Mouse (Mus musculus): ENCODE results near the gene Rbm6. TPM values are rescaled to one million over a fixed set of nuclear protein-coding genes. Genes with fewer than 3 reads are reported as not detected.

Gene Rbm6
- polyA plus RNA-seq, 1 experiment from 2014 or later, result 21.1 TPM

GRCm38 (mm10) chr9:107724796-107725195 is 148.2 kb downstream of the Rbm6 start:
- ATAC-seq, result 0 out of 2 replicates have a peak, but pooled peaks have one; percentile 25
- Histone ChIP-seq H3K27ac (ENCODE audit: low read depth, low read length) (0 out of 2 replicates have a peak overlapping the region, but pooled peaks have one; percentile 21), H3K4me2 (replicated peaks; ENCODE audit: low read depth) (no peak overlapping the region), H3K4me1 (replicated peaks; ENCODE audit: control insufficient read depth, insufficient read depth, low read length) (peaks cover 11% of the 10 kb centered on the region), H3K9ac (ENCODE audit: low read depth, low read length) (no peak overlapping the region), H3K36me3 (ENCODE audit: control insufficient read depth, insufficient read depth) (no peaks in the 10 kb centered on the region), H3K9me3 (ENCODE audit: control insufficient read depth) (no peaks in the 10 kb centered on the region), H3K4me3 (ENCODE audit: low read depth, low read length) (no peak overlapping the region), H3K27me3 (replicated peaks; ENCODE audit: control insufficient read depth, insufficient read depth, low read length) (no peaks in the 10 kb centered on the region)
- WGBS, result 91% methylated on average over 1 of the region's 1 CpGs
- TF ChIP-seq CTCF (IDR thresholded peaks at IDR 0.05; ENCODE audit: low read depth), result no peak

GRCm38 (mm10) chr9:107723794-107724531 is 149.1 kb downstream of the Rbm6 start:
- H3K27ac ChIP-seq (ENCODE audit: low read depth, low read length), result peak overlapping the region; percentile 41; the same call in 1 of the 2 replicates
- H3K36me3 ChIP-seq (ENCODE audit: control insufficient read depth, insufficient read depth), result no peaks in the 10 kb centered on the region
- no peak overlapping the region for H3K9ac ChIP-seq (ENCODE audit: low read depth, low read length)
- peak overlapping the region; percentile 37; the same call in 1 of the 2 replicates for H3K4me2 ChIP-seq (replicated peaks; ENCODE audit: low read depth)
- peaks cover 11% of the 10 kb centered on the region for H3K4me1 ChIP-seq (replicated peaks; ENCODE audit: control insufficient read depth, insufficient read depth, low read length)
- ATAC-seq, result no peak
- no peaks in the 10 kb centered on the region for H3K9me3 ChIP-seq (ENCODE audit: control insufficient read depth)
- 4% methylated on average over 11 of the region's 11 CpGs for WGBS
- no peak overlapping the region for H3K4me3 ChIP-seq (ENCODE audit: low read depth, low read length)
- no peaks in the 10 kb centered on the region for H3K27me3 ChIP-seq (replicated peaks; ENCODE audit: control insufficient read depth, insufficient read depth, low read length)
- no peak for TF ChIP-seq CTCF (IDR thresholded peaks at IDR 0.05; ENCODE audit: low read depth)

Other genes starting within 250 kb of the Rbm6 start
- 245 and 265 TPM in 2 replicates for gene Gnai2, start 237.9 kb downstream of the Rbm6 start, polyA plus RNA-seq (2015; fragmentation: Nextera tagmentation; extraction: Ambion mirVana)
- 15.5 and 15.6 TPM in 2 replicates for gene Slc38a3, start 203.7 kb downstream of the Rbm6 start, polyA plus RNA-seq (2015; fragmentation: Nextera tagmentation; extraction: Ambion mirVana)
- 1.6 and 1.9 TPM in 2 replicates for gene Gnat1, start 193.5 kb downstream of the Rbm6 start, polyA plus RNA-seq (2015; fragmentation: Nextera tagmentation; extraction: Ambion mirVana)
- gene Sema3f, start 162.8 kb downstream of the Rbm6 start, polyA plus RNA-seq (2015; fragmentation: Nextera tagmentation; extraction: Ambion mirVana), result 3.9 and 4.4 TPM in 2 replicates
- 48.9 and 51.4 TPM in 2 replicates for gene Rbm5, start 102.2 kb downstream of the Rbm6 start, polyA plus RNA-seq (2015; fragmentation: Nextera tagmentation; extraction: Ambion mirVana)
- 31.6 and 34.7 TPM in 2 replicates for gene Mon1a, start 14.9 kb upstream of the Rbm6 start, polyA plus RNA-seq (2015; fragmentation: Nextera tagmentation; extraction: Ambion mirVana)
- gene Mst1r, start 33.6 kb upstream of the Rbm6 start, polyA plus RNA-seq (2015; fragmentation: Nextera tagmentation; extraction: Ambion mirVana), result 7.1 and 8.8 TPM in 2 replicates
- not detected in 2 replicates for gene Actl11, start 55.2 kb upstream of the Rbm6 start, polyA plus RNA-seq (2015; fragmentation: Nextera tagmentation; extraction: Ambion mirVana)
- gene Camkv, start 62.4 kb upstream of the Rbm6 start, polyA plus RNA-seq (2015; fragmentation: Nextera tagmentation; extraction: Ambion mirVana), result 0.37 and 0.42 TPM in 2 replicates
- 3.2 and 3.7 TPM in 2 replicates for gene Traip, start 76.9 kb upstream of the Rbm6 start, polyA plus RNA-seq (2015; fragmentation: Nextera tagmentation; extraction: Ambion mirVana)
- 43.8 and 50.6 TPM in 2 replicates for gene Uba7, start 102.3 kb upstream of the Rbm6 start, polyA plus RNA-seq (2015; fragmentation: Nextera tagmentation; extraction: Ambion mirVana)
- 0.39 and 0.88 TPM in 2 replicates for gene Gm20661, start 109.8 kb upstream of the Rbm6 start, polyA plus RNA-seq (2015; fragmentation: Nextera tagmentation; extraction: Ambion mirVana)
- 17.3 and 19.4 TPM in 2 replicates for gene Inka1, start 112.6 kb upstream of the Rbm6 start, polyA plus RNA-seq (2015; fragmentation: Nextera tagmentation; extraction: Ambion mirVana)
- 1.6 and 2.0 TPM in 2 replicates for gene Cdhr4, start 119.3 kb upstream of the Rbm6 start, polyA plus RNA-seq (2015; fragmentation: Nextera tagmentation; extraction: Ambion mirVana)
- 0.43 TPM in 1 of 2 replicates, not detected in the other for gene Gm20662, start 123.1 kb upstream of the Rbm6 start, polyA plus RNA-seq (2015; fragmentation: Nextera tagmentation; extraction: Ambion mirVana)
- gene Ip6k1, start 129.3 kb upstream of the Rbm6 start, polyA plus RNA-seq (2015; fragmentation: Nextera tagmentation; extraction: Ambion mirVana), result 27.9 and 30.5 TPM in 2 replicates
- gene Gmppb, start 176.0 kb upstream of the Rbm6 start, polyA plus RNA-seq (2015; fragmentation: Nextera tagmentation; extraction: Ambion mirVana), result 146 and 154 TPM in 2 replicates
- gene Amigo3, start 179.9 kb upstream of the Rbm6 start, polyA plus RNA-seq (2015; fragmentation: Nextera tagmentation; extraction: Ambion mirVana), result 4.4 and 4.8 TPM in 2 replicates
- gene Mst1, start 207.2 kb upstream of the Rbm6 start, polyA plus RNA-seq (2015; fragmentation: Nextera tagmentation; extraction: Ambion mirVana), result 0.78 and 0.84 TPM in 2 replicates
- 17.2 and 18.2 TPM in 2 replicates for gene Rnf123, start 210.1 kb upstream of the Rbm6 start, polyA plus RNA-seq (2015; fragmentation: Nextera tagmentation; extraction: Ambion mirVana)
- gene Apeh, start 221.4 kb upstream of the Rbm6 start, polyA plus RNA-seq (2015; fragmentation: Nextera tagmentation; extraction: Ambion mirVana), result 82.6 and 98.4 TPM in 2 replicates